Mouse (Mus musculus) mesoderm, embryonic 11.5 days (tissue): ENCODE measurements around the gene Krt34.

ENCODE experiments used
- DNase-seq: peaks from one replicate; pipeline ENCODE4 v3.0.0-alpha.2; 2012; ENCODE audit warnings: low read depth, low spot score

Gene Krt34

DNA sequence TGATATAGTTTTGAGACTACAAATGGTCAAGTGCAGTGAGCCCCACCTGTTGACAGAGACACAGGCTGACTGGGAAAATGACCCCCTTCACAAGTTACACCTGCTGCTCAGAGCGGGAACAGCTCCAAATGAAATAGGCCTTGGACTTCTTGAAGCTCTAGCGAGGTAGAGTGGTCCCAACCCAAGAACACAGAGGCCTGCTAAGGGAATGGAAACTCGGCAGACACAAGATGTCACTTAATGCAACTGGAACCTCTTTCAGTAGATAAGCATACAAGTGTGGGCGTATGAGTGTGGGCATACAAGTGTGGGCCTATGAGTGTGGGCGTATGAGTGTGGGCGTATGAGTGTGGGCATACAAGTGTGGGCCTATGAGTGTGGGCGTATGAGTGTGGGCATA lies 42.3 kb downstream of the Krt34 start:
- DNase-seq = no peak

DNA sequence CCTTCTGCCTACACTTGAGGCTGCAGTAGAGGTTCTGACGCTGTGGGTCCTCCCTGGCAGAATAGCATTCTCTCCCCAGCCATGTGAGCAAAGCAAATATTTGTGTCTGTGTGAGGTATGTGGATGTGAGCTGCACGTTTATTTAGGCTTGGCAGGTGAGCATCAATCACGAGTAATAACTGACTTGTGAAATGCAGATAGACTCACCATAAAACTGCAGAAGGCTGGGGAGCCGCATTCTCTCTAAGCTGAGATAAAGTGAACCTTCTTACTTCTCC lies 47.0 kb downstream of the Krt34 start:
- DNase-seq = no peak

DNA sequence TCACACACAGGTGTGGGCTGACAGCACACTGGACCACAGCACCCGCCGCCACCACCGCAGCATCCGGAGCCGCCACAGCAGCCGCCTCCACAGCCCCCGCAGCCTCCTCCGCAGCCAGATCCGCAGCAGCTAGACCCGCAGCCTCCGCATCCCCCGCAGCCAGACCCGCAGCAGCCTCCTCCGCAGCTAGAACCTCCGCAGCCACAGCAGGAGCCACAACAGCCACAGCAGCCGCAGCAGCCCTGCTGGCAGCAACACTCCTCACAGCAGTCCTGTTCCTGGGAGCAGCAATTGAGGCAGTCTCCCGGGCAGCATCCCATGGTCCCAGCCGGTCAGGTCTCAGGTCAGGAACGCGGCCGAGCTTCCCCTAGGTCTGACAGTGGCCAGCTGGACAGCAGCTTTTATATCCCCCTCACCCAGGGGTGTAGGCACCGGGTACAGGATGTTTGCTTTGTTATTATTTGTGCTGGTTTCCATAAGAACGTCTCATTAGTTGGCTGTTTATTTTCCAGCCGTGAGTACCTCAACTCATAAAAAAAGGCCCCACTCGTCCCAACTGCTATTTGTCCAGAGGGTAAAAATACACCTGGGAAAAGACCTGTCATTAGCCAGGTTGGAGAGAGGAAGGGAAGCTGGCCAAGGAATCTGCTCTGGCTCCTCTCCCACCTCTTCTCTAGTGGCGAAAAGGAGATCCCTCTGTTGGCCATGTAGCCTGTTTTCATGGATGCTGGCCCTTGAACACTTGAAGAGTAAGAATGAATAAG lies 47.6 kb downstream of the Krt34 start, which contains the start of gene Krtap17-1:
TSS of gene Krtap17-1 (minus strand) at position 375 of the 764 bp plus-strand sequence.
- DNase-seq = no peak

DNA sequence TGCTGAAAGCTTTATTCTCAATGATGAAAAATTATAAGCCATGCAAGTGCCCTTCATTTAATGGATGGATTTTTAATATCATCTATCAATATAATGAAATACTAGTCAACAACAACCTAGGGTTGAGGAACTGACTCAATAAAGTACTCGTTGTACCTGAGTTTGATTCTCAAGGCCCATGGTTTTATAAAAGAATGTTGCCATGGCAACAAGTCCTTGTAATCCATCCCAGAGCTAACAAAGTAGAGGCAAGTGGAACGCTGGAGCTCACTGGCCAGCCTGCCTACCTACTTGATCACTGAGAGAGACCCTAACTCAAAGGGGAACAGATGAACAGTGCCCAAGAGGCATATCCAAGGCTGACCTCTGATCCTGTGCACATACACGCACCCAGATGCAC lies 50.8 kb downstream of the Krt34 start:
- DNase-seq = no peak

DNA sequence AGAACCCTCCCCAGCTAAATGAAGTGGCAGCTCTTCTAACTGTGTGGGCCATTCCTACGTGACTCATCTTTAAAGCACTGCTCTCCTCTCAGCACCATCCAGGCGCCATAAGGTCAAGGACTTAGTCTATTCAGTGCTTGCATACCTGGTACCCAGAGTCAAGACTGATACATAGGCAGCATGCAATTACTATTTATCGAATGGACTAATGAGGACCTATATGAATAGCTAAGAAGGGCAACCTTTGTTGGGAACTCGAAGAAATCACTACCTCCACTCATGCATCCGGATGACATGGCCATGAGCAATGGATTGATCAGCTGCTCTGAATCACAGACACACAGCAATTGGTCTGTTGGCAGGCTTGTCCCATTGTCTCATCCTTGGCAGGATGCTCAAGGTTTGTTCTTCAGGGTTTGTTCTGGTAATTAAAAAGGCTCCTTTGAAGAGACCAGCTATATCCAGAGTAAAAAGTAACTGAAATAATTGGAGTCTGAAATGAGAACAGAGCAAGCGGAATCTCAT lies 51.4 kb downstream of the Krt34 start:
- no peak for DNase-seq

DNA sequence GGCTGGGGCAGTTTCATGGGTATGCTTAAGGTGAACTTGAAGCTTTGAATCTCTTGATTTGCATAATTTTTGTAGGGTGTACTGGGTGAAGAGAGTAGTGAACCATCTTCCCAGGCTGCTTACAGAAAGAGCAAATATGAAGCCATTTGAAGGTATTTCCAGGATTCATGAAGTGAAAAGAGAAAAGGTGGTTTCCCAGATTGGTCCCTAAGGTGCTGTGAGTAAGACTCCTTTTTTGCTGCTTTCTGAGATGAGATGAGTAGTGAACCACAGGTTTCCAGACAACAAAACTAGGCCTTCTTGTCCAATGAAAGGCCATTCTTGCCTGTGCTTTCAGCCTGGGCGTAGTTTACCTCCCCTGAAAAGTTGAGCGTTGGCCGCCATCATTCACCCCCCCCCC lies 52.8 kb downstream of the Krt34 start:
- DNase-seq = no peak
